Mouse (Mus musculus) layer of hippocampus, adult 11-12 months (tissue): ENCODE data around the gene Ptges3.
A peak's percentile ranks its signal among the peaks of the same experiment; 100 is the strongest.

Experiments used
- DNase-seq: peaks from one replicate; pipeline ENCODE4 v3.0.0; 2022; ENCODE audit warnings: low spot score

Gene Ptges3

GRCm38 (mm10) chr10:128092506-128093495 lies 34.0 kb downstream of the Ptges3 start:
- peak; percentile 79 for DNase-seq

DNA sequence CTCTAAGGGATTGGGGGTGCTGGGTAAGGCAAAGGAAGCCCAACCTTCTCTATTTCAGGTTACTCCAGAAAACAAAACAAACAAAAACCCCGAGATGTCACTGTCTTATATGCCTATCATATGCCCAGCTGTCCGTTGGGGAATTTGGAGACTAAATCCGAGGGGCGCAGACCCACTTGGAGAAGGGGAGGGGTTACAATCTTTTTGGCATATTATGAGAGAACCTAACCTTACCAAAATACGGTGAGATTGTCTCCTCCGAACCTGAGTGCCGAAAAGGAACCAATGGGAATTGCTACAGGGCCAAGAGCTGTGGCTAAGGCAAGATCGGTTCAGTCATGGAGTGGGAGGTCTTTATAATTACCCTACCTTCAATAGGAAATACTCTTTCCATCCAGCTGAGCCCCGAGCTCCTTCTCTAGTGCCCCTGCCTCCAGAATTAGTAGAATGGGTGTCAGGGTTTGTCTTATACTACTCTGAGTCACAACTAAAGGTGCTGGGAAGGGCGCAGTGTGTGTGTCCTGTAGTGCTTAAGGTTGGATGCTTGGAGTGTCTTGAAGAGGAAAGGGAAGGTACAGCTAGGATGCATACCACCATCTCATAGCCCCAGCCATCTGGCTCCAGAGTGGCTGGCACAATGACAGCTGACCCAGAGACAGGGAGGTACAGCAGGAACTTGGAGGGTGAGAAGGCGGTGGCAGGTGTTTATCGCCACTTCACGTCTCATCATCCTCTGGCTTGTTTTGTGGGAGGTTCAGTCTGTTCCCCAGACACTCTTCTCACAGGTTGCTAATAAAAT lies 34.9 kb downstream of the Ptges3 start:
- no peak for DNase-seq

DNA sequence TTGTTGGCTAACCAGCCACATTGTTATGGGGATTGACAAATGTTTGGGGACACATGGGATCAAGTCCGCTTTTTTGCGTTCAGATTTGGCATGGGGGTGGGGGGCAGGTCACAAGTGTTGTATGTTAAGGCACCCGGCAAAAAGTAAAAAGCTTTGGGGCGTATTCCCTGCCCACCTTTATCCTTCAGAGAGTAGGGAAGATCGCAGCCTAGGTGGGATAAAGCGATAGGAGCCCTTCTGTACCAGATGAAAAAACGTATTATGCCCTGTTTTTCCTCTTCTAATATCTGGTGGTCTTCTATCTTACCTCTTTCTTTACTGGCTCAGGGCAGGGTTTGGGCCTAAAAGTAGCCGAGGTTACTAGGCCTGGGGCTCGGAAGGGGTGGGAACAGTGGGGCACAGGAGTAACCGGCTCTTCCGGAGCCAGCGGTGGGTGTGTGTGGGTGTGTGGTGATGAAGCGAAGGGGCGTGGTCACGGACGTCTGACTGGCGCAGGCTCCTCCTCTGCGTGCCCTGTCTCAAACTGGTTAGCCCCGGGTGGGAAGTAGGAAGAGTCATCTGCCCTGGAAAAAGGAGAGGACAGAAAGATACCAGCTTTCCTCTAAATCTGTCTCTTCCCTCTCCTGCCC lies 35.7 kb downstream of the Ptges3 start:
- peak; percentile 77 for DNase-seq

- no peak for DNase-seq
These were observed 36.4 kb downstream of the Ptges3 start for GRCm38 (mm10) chr10:128095003-128095636.

DNA sequence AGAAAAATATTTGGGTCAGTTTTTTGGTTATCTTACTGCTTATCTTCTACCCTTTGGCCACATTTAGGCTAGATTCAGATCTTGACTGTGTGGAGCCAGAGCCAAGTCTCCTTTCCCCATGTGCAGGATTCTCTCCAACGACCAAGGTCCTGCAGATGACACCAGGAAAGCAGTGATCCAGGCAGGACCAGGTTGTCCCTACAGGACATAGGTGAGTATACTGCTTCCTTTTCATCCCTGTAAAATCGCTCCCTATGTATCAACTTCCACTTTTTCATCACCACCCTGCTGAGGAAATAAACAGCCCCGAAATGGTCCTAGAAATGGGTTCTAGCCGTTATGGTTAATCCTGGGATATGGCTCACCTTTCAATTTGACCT lies 37.5 kb downstream of the Ptges3 start:
- DNase-seq, result no peak

- DNase-seq, result peak; percentile 72
These were observed 38.2 kb downstream of the Ptges3 start for GRCm38 (mm10) chr10:128096693-128097586.

GRCm38 (mm10) chr10:128097587-128097971 lies 38.8 kb downstream of the Ptges3 start:
- DNase-seq, result peak; percentile 55

GRCm38 (mm10) chr10:128110103-128110761 lies 51.5 kb downstream of the Ptges3 start:
- no peak for DNase-seq

- DNase-seq, result no peak
These were observed 52.5 kb downstream of the Ptges3 start for GRCm38 (mm10) chr10:128111227-128111626.

DNA sequence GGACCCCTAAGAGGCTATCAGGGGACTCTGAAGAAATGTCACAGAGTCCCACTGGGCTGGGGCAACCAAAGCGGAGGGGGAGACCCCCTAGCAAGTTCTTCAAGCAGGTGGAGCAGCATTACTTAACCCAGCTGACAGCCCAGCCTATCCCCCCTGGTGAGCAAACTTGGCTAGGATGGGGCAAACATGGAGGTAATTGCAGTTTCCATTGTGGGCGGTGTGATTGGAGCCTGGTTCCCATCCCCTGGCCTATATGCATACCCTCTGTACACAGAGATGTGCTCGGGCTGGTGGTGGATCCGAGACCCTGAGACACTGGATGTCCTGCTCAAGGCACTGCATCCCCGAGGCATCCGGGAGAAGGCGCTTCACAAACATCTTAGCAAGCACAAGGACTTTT lies 65.1 kb downstream of the Ptges3 start:
- no peak for DNase-seq

DNA sequence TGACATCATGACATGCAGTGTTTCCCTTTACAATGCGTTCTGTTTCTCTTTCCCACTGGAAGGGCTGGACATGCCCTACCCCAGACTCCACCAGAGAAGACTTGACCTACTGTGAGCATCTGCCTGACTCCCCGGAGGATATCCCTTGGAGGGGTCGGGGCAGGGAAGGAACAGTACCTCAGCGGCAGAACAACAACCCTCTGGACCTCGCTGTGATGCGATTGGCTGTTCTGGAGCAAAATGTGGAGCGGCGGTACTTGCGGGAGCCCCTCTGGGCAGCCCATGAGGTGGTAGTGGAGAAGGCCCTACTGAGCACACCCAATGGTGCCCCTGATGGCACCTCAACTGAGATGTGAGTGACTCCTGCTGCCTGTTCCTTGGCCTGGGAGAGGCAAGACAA lies 66.1 kb downstream of the Ptges3 start:
- no peak for DNase-seq

DNA sequence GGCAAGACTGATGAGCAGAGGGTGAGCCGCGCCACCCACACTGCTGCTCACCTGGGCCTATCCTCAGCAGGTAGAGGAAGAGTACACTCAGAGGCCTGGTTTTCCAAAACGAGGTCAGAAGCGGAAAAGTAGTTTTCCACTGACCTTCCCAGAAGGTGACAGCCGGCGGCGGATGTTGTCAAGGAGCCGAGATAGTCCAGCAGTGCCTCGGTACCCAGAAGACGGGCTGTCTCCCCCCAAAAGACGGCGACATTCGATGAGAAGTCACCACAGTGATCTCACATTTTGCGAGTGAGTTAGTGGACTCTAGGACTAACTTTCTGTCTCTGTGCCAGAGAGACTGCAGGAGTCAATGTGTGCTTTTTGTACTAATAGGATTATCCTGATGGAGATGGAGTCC lies 67.2 kb downstream of the Ptges3 start:
- DNase-seq, result no peak
